Mouse (Mus musculus): ENCODE measurements at regions not wholly inside any gene's neighbourhood (a gene's known extent, or its start where the extent isn't known, plus 50 kb on each side); places are given as distances from the start of the nearest gene placed in this dataset.

DNA sequence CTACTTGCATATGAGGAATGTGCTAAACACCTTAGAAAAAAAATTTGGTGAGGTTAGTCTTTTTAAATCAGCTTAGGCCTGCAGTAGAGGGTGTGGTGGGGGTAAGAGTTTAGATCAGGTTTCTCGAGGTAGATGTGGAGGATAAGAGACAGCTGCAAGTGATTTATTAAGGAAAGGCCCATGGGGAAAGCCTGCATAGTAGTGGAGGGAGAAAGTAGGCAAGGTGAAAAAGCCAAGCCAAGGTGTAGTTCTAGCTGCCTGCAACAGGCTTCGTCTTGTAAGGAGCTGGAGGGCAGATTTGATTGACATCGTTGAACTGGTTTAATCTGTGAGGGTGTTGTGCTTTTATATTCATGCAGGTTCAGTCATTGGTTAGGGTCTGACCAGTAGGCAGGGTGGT is 182.2 kb upstream of the Slc30a5 start:
- no peak for TF ChIP-seq CTCF (IDR thresholded peaks at IDR 0.05)
- TF ChIP-seq EP300 (IDR thresholded peaks at IDR 0.05): no peak
